ENCODE assay signal across 8 mouse cellular contexts in the genomic region with DNA sequence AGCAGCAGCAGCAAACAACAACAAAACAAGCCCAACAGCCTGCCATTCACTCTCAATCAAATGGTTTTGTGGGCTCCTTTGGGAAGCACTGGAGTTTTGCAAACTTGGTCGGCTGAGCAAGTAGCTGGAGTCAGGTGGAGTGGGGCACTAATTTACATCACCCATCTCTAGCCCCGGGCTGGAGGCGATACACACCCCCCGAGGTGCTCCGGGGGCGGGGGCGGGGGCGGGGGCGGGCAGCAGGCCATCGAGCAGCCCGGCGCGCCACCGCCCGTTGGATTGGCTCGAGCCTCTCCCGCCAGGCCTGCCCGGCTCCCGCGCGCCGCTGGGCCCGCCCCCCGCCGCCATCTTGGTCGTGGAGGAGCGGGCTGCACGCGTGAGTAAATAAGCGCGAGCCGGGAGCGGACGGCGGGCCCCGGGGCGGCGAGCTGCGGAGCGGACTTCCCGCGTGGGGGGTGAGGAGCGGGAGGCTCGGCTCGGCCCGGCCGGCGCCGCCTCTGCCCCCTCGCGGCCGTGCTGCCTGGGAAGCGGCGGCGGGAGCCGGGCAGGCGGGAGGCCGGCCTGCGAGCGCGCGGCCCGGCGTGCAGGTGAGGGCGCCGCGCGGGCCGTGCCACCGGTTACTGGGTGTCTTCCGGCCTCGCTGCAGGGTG. TPM values are rescaled to one million over a fixed set of nuclear protein-coding genes. Genes with fewer than 3 reads are reported as not detected.
DNase-seq lines count a peak whose midpoint lies in the region; ATAC-seq lines count a peak whose summit lies in the region.

Gene Rif1 (plus strand): TSS at position 342 of the 650 bp plus-strand sequence.

- under 1% methylated on average over 36 of the region's 72 CpGs for WGBS in hindbrain, embryonic 16.5 days

- no peaks in the 10 kb centered on the region for H3K27me3 ChIP-seq in hindbrain, embryonic 16.5 days (replicated peaks; ENCODE audit: control insufficient read depth, insufficient read depth, low read length)

- peak within 1 kb of the TSS; percentile 98 for H3K4me3 ChIP-seq in hindbrain, embryonic 16.5 days (ENCODE audit: low read length)

- peak; percentile 54 for DNase-seq in WW6 (ENCODE audit: low read depth, low spot score)
- peak; percentile 63 to 85 for DNase-seq in cerebellum, postnatal 4 days (ENCODE audit: low spot score in 2 of 2)
- peak; percentile 79 for DNase-seq in gastrocnemius, adult 18-20 months (ENCODE audit: low spot score)
- DNase-seq in left cerebral cortex, adult 18-20 months (ENCODE audit: low spot score in 2 of 2) = peak; percentile 81 to 85
- DNase-seq in lung, postnatal 4 days = peak; percentile 90 to 94
- DNase-seq in retina, postnatal 1 day = peak; percentile 94
- DNase-seq in urinary bladder, adult 18-20 months (ENCODE audit: low spot score in 2 of 2) = peak; percentile 81 to 85

- peak; percentile 98 for ATAC-seq in hindbrain, embryonic 16.5 days

- peak within 1 kb of the TSS; percentile 84 for H3K4me2 ChIP-seq in hindbrain, embryonic 16.5 days (ENCODE audit: low read length)

- H3K36me3 ChIP-seq in hindbrain, embryonic 16.5 days (ENCODE audit: control insufficient read depth, insufficient read depth, low read length) = peaks cover 13% of the 10 kb centered on the region; the same call in 1 of the 2 replicates

- no peaks in the 10 kb centered on the region for H3K9me3 ChIP-seq in hindbrain, embryonic 16.5 days (ENCODE audit: control insufficient read depth, low read length)

- H3K27ac ChIP-seq in hindbrain, embryonic 16.5 days (ENCODE audit: low read depth, low read length) = peak within 1 kb of the TSS; percentile 76

- peak within 1 kb of the TSS; percentile 86 for H3K9ac ChIP-seq in hindbrain, embryonic 16.5 days (ENCODE audit: low read depth, low read length)

- H3K4me1 ChIP-seq in hindbrain, embryonic 16.5 days (ENCODE audit: control insufficient read depth, insufficient read depth, low read depth, low read length) = peaks cover 10% of the 10 kb centered on the region

RNA-seq across cellular contexts. Expression of gene Rif1, which starts in this region (rescaled TPM):
- 10 to 100 TPM; 11.1 to 11.8 TPM for total RNA-seq in gastrocnemius, adult 18-20 months (2021)
- polyA plus RNA-seq in hindbrain, embryonic 16.5 days (2015; fragmentation: Nextera tagmentation; extraction: Ambion mirVana) = 10.2 and 13.2 TPM in 2 replicates
- 10 to 100 TPM; 26.5 to 28.2 TPM for total RNA-seq in left cerebral cortex, adult 18-20 months (2021)

Comparison
In these comparisons a context has a peak if more than half of its experiments do, and no peak if none do; other contexts are left out.
1. Peak in every context shown above with its lines: DNase-seq, ATAC-seq, H3K4me3 ChIP-seq and H3K27ac ChIP-seq.